Mouse (Mus musculus) layer of hippocampus, postnatal 25 days (tissue): ENCODE data around the gene Mob1b. TPM values are rescaled to one million over a fixed set of nuclear protein-coding genes. Genes with fewer than 3 reads are reported as not detected.

Experiments
- DNase-seq, 2 experiments: peaks; one replicate each; pipeline ENCODE4 v3.0.0; 2022; ENCODE audit warnings: mixed read lengths in 2 of 2, low spot score in 1 of 2; ENCODE audit errors: extremely low spot score in 1 of 2
- total RNA-seq, 2 experiments: library from RNA; stranded (reverse); gene quantifications; 2 replicates each; pipeline ENCODE4 v1.2.3; 2021

The Mob1b gene
- total RNA-seq, 2 experiments from 2014 or later = 27.0 to 34.1 TPM

- no peak for DNase-seq
Measured at GRCm38 (mm10) chr5:88766863-88767262, 46.2 kb downstream of the Mob1b start.

- no peak for DNase-seq
Measured at GRCm38 (mm10) chr5:88768201-88768600, 47.5 kb downstream of the Mob1b start.

GRCm38 (mm10) chr5:88782072-88782765 lies 61.6 kb downstream of the Mob1b start:
- no peak for DNase-seq

- DNase-seq = no peak
Measured at GRCm38 (mm10) chr5:88785059-88785458, 64.4 kb downstream of the Mob1b start.

- no peak for DNase-seq
Measured at GRCm38 (mm10) chr5:88790675-88791074, 70.0 kb downstream of the Mob1b start.

GRCm38 (mm10) chr5:88791256-88792245 lies 70.9 kb downstream of the Mob1b start:
- peak in 1 of 2 experiments; percentile 58 for DNase-seq

GRCm38 (mm10) chr5:88793676-88794075 lies 73.0 kb downstream of the Mob1b start:
- DNase-seq = no peak

- DNase-seq = no peak
Measured at GRCm38 (mm10) chr5:88795910-88796584, 75.4 kb downstream of the Mob1b start.

GRCm38 (mm10) chr5:88796588-88796987 lies 75.9 kb downstream of the Mob1b start:
- no peak for DNase-seq

GRCm38 (mm10) chr5:88797121-88797520 lies 76.5 kb downstream of the Mob1b start:
- no peak for DNase-seq

- DNase-seq = no peak
Measured at GRCm38 (mm10) chr5:88805616-88806015, 85.0 kb downstream of the Mob1b start.

- DNase-seq = no peak
Measured at GRCm38 (mm10) chr5:88806278-88806677, 85.6 kb downstream of the Mob1b start.

GRCm38 (mm10) chr5:88807342-88807741 lies 86.7 kb downstream of the Mob1b start:
- no peak for DNase-seq

GRCm38 (mm10) chr5:88813188-88813587 lies 92.5 kb downstream of the Mob1b start:
- DNase-seq = no peak

Other genes with a start within 250 kb of the Mob1b start
- not detected for gene Enam, start 232.9 kb upstream of the Mob1b start, total RNA-seq
- gene Jchain, start 193.0 kb upstream of the Mob1b start, total RNA-seq = under 1 TPM in 1 of 2 experiments, not detected in 1; 0.26 TPM
- gene Utp3, start 166.4 kb upstream of the Mob1b start, total RNA-seq = 10 to 100 TPM; 24.8 to 26.3 TPM
- 100 to 1,000 TPM; 158 to 162 TPM for gene Rufy3, start 155.8 kb upstream of the Mob1b start, total RNA-seq
- 10 to 100 TPM; 94.2 to 98.6 TPM for gene Grsf1, start 44.7 kb upstream of the Mob1b start, total RNA-seq
- gene Dck, start 44.1 kb downstream of the Mob1b start, total RNA-seq = 10 to 100 TPM; 13.7 to 13.8 TPM
- 100 to 1,000 TPM; 139 to 170 TPM for gene Slc4a4, start 166.0 kb downstream of the Mob1b start, total RNA-seq